Mouse (Mus musculus) forebrain, embryonic 16.5 days (tissue): ENCODE data around the gene Arhgap44. TPM values are rescaled to one million over a fixed set of nuclear protein-coding genes. Genes with fewer than 3 reads are reported as not detected.

Experiments used
- ATAC-seq: fragments of 200-750 bp; cut with Nextera tagmentation; 2 replicates; pipeline ENCODE4 v1.8.0; 2017; ENCODE audit warnings: mild to moderate bottlenecking, moderate library complexity
- H3K27ac ChIP-seq: fragments of 300-500 bp; sonication (generic); 2 replicates; pipeline ENCODE4 v1.5.1; 2014; ENCODE audit warnings: low read length, control low read depth
- H3K27me3 ChIP-seq: fragments of 300-500 bp; sonication (generic); replicated peaks from 2 replicates; pipeline ENCODE4 v1.6.1; 2014; ENCODE audit warnings: low read length; ENCODE audit not compliant: control insufficient read depth, insufficient read depth
- H3K36me3 ChIP-seq: fragments of 300-500 bp; sonication (generic); 2 replicates; pipeline ENCODE4 v1.6.1; 2014; ENCODE audit not compliant: control insufficient read depth, insufficient read depth
- H3K4me1 ChIP-seq: fragments of 300-500 bp; sonication (generic); replicated peaks from 2 replicates; pipeline ENCODE4 v1.6.1; 2014; ENCODE audit warnings: low read length; ENCODE audit not compliant: control insufficient read depth, insufficient read depth
- H3K4me2 ChIP-seq: fragments of 300-500 bp; sonication (generic); 2 replicates; pipeline ENCODE4 v1.6.1; 2014; ENCODE audit warnings: mild to moderate bottlenecking, low read length, control low read depth
- H3K4me3 ChIP-seq: fragments of 300-500 bp; sonication (generic); replicated peaks from 2 replicates; pipeline ENCODE4 v1.5.1; 2014; ENCODE audit warnings: mild to moderate bottlenecking, low read length, control low read depth
- H3K9ac ChIP-seq: fragments of 300-500 bp; sonication (generic); replicated peaks from 2 replicates; pipeline ENCODE4 v1.6.1; 2014; ENCODE audit warnings: low read depth, low read length, control low read depth
- H3K9me3 ChIP-seq: fragments of 300-500 bp; sonication (generic); 2 replicates; pipeline ENCODE4 v1.6.1; 2016; ENCODE audit warnings: low read length; ENCODE audit not compliant: control insufficient read depth
- WGBS: fragments of 180-500 bp; shearing (Covaris S2); extraction: QIAGEN DNeasy Blood & Tissue Kit; methylation state at CpG from one replicate; pipeline ENCODE4 v1.1.7; 2014; 5-methylcytosine and 5-hydroxymethylcytosine counted together
- polyA plus RNA-seq: library from polyadenylated mRNA; unstranded; fragments of >200 nt; fragmentation: Nextera tagmentation; extraction: Ambion mirVana; gene quantifications from 2 replicates; pipeline ENCODE4 v1.2.1, GENCODE M21; 2015

The Arhgap44 gene
- polyA plus RNA-seq, 1 experiment from 2014 or later = 12.4 TPM

DNA sequence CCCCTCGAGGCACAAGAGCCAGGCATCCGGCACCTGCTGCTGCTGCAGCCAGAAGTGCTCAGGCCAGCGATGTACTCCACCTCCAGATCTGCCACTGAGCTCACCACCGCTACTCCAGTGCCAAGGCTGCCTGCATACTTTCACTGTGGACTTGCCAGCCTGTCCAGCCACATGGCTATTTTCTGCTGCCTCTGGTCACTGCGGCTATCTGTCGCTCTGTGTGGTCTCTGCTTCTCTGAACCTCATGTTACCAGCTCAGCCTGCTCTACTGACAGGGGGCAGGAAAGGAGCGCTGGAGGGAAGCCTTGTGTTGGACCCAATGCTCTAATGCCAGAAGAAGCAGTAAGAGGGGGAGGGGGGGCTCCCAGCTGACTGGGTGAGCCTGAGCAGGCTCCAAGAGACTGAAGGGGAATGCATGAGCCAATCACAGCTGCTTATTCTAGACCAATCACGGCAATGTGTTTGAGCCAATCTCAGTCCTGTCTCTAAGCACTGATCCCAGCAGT, 37.8 kb downstream of the Arhgap44 start:
- Histone ChIP-seq H3K4me2 (no peak overlapping the region), H3K9ac (0 out of 2 replicates have a peak overlapping the region, but pooled peaks have one; percentile 27), H3K27me3 (no peaks in the 10 kb centered on the region), H3K9me3 (no peaks in the 10 kb centered on the region), H3K27ac (no peak overlapping the region), H3K36me3 (no peaks in the 10 kb centered on the region), H3K4me3 (no peak overlapping the region), H3K4me1 (peaks cover 5% of the 10 kb centered on the region)
- ATAC-seq = peak; percentile 90
- 46% methylated on average over 8 of the region's 8 CpGs for WGBS

DNA sequence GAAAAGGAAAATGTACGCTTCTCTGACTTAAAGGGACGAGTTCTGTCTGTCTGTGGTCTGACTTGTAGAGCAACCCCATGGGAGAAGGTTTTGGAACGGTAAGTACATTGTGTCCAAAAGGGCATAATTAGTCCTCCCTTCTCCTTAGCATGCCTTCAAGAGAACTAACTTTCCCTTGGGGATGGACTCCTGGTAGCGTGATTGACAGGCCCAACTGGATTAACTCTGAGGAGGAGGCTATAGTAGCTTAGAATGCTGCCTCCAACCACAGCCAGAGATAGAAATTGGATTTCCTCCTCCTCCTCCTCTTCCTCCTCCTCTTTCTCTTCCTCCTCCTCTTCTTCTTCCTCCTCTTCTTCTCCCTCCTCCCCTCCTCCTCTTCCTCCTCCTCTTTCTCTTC, 42.5 kb downstream of the Arhgap44 start:
- Histone ChIP-seq H3K4me2 (no peak overlapping the region), H3K27me3 (no peaks in the 10 kb centered on the region), H3K27ac (no peak overlapping the region), H3K9ac (no peak overlapping the region), H3K4me3 (no peak overlapping the region), H3K9me3 (no peaks in the 10 kb centered on the region), H3K4me1 (peaks cover 3% of the 10 kb centered on the region), H3K36me3 (no peaks in the 10 kb centered on the region)
- ATAC-seq = no peak
- whole genome bisulfite sequencing = 86% methylated on average over 4 of the region's 4 CpGs

- no peaks in the 10 kb centered on the region for H3K9me3 ChIP-seq
Observed at GRCm38 (mm10) chr11:65115811-65116210, 47.0 kb downstream of the Arhgap44 start.

DNA sequence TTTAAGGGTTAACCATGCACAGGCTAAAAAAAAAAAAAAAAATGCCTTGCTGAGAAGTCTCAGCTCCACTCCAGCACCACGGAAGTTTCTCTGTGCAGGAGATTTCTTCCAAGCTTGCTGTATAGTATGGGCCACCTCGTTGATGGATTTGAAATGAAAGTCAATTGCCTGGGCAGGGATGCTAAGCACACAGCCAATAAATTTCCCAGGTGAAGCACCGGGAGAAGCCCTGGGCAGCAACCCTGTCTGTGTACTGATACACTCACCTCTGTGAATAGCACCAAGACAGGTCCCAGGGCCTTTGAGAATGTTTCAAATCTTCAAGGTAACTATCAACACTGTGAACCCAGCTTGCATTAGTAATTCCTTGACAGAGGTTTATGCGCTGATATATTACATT, 50.7 kb downstream of the Arhgap44 start:
- Histone ChIP-seq H3K9me3 (no peaks in the 10 kb centered on the region), H3K4me2 (no peak overlapping the region), H3K9ac (no peak overlapping the region), H3K4me3 (no peak overlapping the region), H3K36me3 (no peaks in the 10 kb centered on the region), H3K27ac (no peak overlapping the region), H3K27me3 (no peaks in the 10 kb centered on the region), H3K4me1 (peaks cover 4% of the 10 kb centered on the region; the same call in 1 of the 2 replicates)
- WGBS = 57% methylated on average over 4 of the region's 4 CpGs
- ATAC-seq = no peak

More at GRCm38 (mm10) chr11:65115811-65116210, 47.0 kb downstream of the Arhgap44 start:
- Histone ChIP-seq H3K36me3 (no peaks in the 10 kb centered on the region), H3K4me2 (no peak overlapping the region), H3K9ac (no peak overlapping the region), H3K27ac (no peak overlapping the region), H3K27me3 (no peaks in the 10 kb centered on the region), H3K4me1 (no peaks in the 10 kb centered on the region), H3K4me3 (no peak overlapping the region)
- ATAC-seq = no peak
- 91% methylated on average over 6 of the region's 6 CpGs for WGBS

DNA sequence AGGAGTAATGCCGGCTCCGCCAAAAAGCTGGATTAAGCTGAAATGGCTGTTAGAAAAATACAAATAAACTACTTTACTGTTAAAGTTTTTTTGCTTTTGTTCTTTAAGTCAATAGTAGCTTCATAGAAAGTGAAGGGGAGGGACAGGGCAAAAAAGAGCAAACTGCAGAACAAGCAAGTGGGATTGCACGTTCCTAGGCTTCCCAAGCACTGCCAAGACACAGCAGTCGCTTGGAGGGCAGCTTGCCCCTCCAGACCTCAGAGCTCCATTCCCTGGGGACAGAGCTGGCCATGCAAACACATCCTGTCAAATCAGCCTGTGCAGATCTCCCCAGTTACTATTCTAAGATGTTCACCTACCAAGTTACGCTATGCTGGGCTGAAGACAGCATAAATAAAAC, 51.1 kb downstream of the Arhgap44 start:
- Histone ChIP-seq H3K27me3 (no peaks in the 10 kb centered on the region), H3K4me1 (peaks cover 4% of the 10 kb centered on the region; the same call in 1 of the 2 replicates), H3K36me3 (no peaks in the 10 kb centered on the region), H3K27ac (no peak overlapping the region), H3K9me3 (no peaks in the 10 kb centered on the region), H3K4me2 (no peak overlapping the region), H3K4me3 (no peak overlapping the region), H3K9ac (no peak overlapping the region)
- no peak for ATAC-seq
- WGBS = 73% methylated on average over 5 of the region's 5 CpGs

DNA sequence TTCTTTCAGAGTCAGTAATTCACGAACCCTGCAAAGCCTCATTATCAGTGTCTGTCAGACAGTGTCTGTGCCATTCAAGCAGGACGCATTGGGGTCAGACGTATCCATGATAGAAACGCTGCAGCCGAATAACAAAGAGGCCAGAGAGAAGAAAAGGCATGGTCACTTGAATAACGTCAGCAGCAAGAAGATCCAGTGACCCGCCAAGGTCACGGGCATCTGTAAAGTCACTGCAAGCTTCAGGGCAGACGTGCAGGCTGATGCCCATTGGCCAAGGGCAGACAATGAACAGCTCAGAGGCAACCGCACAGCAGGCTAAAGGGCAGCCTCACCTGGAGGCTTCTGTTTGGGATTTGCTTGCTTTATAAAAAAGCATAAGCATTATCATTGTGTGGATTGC, 52.7 kb downstream of the Arhgap44 start:
- WGBS = 60% methylated on average over 10 of the region's 10 CpGs
- H3K9ac ChIP-seq = no peak overlapping the region

GRCm38 (mm10) chr11:65107734-65108171, 55.0 kb downstream of the Arhgap44 start:
- ATAC-seq = peak; percentile 72
- no peak overlapping the region for H3K9ac ChIP-seq

More for the DNA sequence above, 52.7 kb downstream of the Arhgap44 start:
- H3K4me2 ChIP-seq = no peak overlapping the region
- peaks cover 4% of the 10 kb centered on the region; the same call in 1 of the 2 replicates for H3K4me1 ChIP-seq
- no peak overlapping the region for H3K4me3 ChIP-seq
- H3K27ac ChIP-seq = no peak overlapping the region
- H3K27me3 ChIP-seq = no peaks in the 10 kb centered on the region
- H3K9me3 ChIP-seq = no peaks in the 10 kb centered on the region
- no peaks in the 10 kb centered on the region for H3K36me3 ChIP-seq
- ATAC-seq = no peak

DNA sequence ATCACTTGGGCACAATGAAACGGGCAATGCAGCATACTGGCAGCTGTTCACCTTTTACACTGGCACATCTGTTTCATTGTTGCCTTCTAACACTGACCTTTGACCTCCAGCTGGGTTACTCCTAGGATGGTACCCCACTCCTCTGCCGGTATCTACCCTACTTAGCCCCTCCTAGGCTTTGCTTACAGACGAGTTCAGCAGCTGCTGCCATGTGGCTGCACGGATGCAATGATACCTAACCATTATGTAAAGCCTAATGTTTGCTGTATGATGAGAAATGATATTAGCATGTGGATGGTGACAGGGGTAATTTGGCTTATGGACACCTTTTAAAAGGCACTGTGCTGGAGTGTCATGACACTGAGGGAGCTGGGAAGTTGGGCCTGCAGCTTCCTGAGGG, 55.6 kb downstream of the Arhgap44 start:
- peaks cover 4% of the 10 kb centered on the region; the same call in 1 of the 2 replicates for H3K4me1 ChIP-seq
- H3K36me3 ChIP-seq = no peaks in the 10 kb centered on the region
- H3K27me3 ChIP-seq = no peaks in the 10 kb centered on the region
- no peak overlapping the region for H3K4me3 ChIP-seq
- no peak overlapping the region for H3K9ac ChIP-seq
- H3K4me2 ChIP-seq = no peak overlapping the region
- H3K27ac ChIP-seq = no peak overlapping the region
- H3K9me3 ChIP-seq = no peaks in the 10 kb centered on the region
- 78% methylated on average over 4 of the region's 4 CpGs for WGBS
- no peak for ATAC-seq

More at GRCm38 (mm10) chr11:65107734-65108171, 55.0 kb downstream of the Arhgap44 start:
- Histone ChIP-seq H3K4me3 (no peak overlapping the region), H3K9me3 (no peaks in the 10 kb centered on the region), H3K27me3 (no peaks in the 10 kb centered on the region), H3K4me2 (no peak overlapping the region), H3K4me1 (peaks cover 4% of the 10 kb centered on the region; the same call in 1 of the 2 replicates), H3K27ac (no peak overlapping the region), H3K36me3 (no peaks in the 10 kb centered on the region)
- 48% methylated on average over 5 of the region's 5 CpGs for WGBS

DNA sequence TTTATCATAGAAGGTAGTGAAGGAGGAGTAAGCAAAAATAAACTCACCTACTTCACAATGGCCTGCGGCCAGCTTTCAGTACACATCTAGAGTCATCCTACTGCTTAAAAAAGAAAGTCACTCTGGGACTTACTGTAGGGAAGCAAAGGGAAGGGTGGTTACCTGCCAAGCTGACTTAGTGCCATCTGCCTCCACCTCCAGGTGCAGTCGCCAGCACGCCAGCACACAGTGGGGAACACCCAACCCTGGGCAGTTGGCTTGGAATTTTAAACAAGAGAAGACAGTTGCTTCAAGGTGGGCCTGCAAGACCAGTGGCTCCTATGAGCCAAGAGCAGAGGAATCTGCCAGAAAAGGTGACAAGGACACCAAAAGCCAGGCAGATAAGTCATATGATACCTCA, 58.7 kb downstream of the Arhgap44 start:
- Histone ChIP-seq H3K4me1 (peaks cover 4% of the 10 kb centered on the region; the same call in 1 of the 2 replicates), H3K27ac (no peak overlapping the region), H3K4me3 (no peak overlapping the region), H3K27me3 (no peaks in the 10 kb centered on the region), H3K36me3 (no peaks in the 10 kb centered on the region), H3K4me2 (no peak overlapping the region), H3K9ac (no peak overlapping the region), H3K9me3 (no peaks in the 10 kb centered on the region)
- no peak for ATAC-seq
- 93% methylated on average over 3 of the region's 3 CpGs for WGBS

DNA sequence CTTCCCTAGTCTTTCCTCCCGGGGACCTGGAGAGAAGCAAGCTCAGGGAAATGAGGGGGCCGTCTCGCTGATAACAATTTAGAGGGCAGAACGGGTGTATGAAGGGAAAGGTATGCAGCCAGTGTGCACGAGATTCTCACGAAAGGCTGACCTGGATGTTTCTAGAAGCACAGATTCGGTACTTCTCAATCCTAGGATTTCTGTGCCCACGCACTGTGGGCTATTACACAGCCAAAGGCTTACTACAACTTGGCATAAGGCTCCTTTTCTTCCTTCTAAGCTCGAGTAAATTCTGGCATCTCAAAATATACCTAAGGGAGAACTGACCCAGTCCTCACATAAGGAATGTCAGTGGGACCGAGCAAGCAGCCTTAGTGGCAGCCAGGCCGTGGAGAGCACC, 61.6 kb downstream of the Arhgap44 start:
- no peak for ATAC-seq
- no peaks in the 10 kb centered on the region for H3K4me1 ChIP-seq
- WGBS = 77% methylated on average over 11 of the region's 11 CpGs
- no peaks in the 10 kb centered on the region for H3K9me3 ChIP-seq
- no peaks in the 10 kb centered on the region for H3K36me3 ChIP-seq
- H3K27me3 ChIP-seq = no peaks in the 10 kb centered on the region
- no peak overlapping the region for H3K4me2 ChIP-seq
- no peak overlapping the region for H3K9ac ChIP-seq
- no peak overlapping the region for H3K27ac ChIP-seq
- no peak overlapping the region for H3K4me3 ChIP-seq
